Mouse (Mus musculus) stomach, postnatal 0 days (tissue): Measurements from ENCODE around the gene Tlr8. TPM values are rescaled to one million over a fixed set of nuclear protein-coding genes. Genes with fewer than 3 reads are reported as not detected.

Source experiments
- ATAC-seq: fragments of 200-750 bp; cut with Nextera tagmentation; 2 replicates; pipeline ENCODE4 v1.8.0; 2017; ENCODE audit not compliant: low FRiP score, low TSS enrichment
- DNase-seq: peaks from one replicate; pipeline ENCODE4 v3.0.0-alpha.2; 2016; ENCODE audit warnings: low spot score
- H3K27ac ChIP-seq: fragments of 300-500 bp; sonication (generic); replicated peaks from 2 replicates; pipeline ENCODE4 v1.5.1; 2014; ENCODE audit warnings: mild to moderate bottlenecking, control low read depth
- H3K27me3 ChIP-seq: fragments of 300-500 bp; sonication (generic); 2 replicates; pipeline ENCODE4 v1.6.1; 2014; ENCODE audit warnings: low read length; ENCODE audit not compliant: control insufficient read depth, insufficient read depth
- H3K36me3 ChIP-seq: fragments of 300-500 bp; sonication (generic); 2 replicates; pipeline ENCODE4 v1.6.1; 2014; ENCODE audit warnings: low read length, mixed read lengths; ENCODE audit not compliant: control insufficient read depth, insufficient read depth
- H3K4me1 ChIP-seq: fragments of 300-500 bp; sonication (generic); replicated peaks from 2 replicates; pipeline ENCODE4 v1.6.1; 2014; ENCODE audit warnings: antibody characterized with exemption; ENCODE audit not compliant: control insufficient read depth, insufficient read depth
- H3K4me2 ChIP-seq: fragments of 300-500 bp; sonication (generic); replicated peaks from 2 replicates; pipeline ENCODE4 v1.6.1; 2014; ENCODE audit warnings: low read depth, mild to moderate bottlenecking, control low read depth, moderate library complexity
- H3K4me3 ChIP-seq: fragments of 300-500 bp; sonication (generic); 2 replicates; pipeline ENCODE4 v1.5.1; 2014; ENCODE audit warnings: low read depth, low read length, control low read depth
- H3K9ac ChIP-seq: fragments of 300-500 bp; sonication (generic); 2 replicates; pipeline ENCODE4 v1.6.1; 2014; ENCODE audit warnings: mild to moderate bottlenecking, low read length, control low read depth, mixed read lengths
- H3K9me3 ChIP-seq: fragments of 300-500 bp; sonication (generic); 2 replicates; pipeline ENCODE4 v1.6.1; 2016; ENCODE audit warnings: low read length; ENCODE audit not compliant: control insufficient read depth
- CTCF ChIP-seq: IDR thresholded peaks from 2 replicates; pipeline ENCODE4 v1.5.1; 2016; ENCODE audit warnings: antibody characterized with exemption, low read depth, mild to moderate bottlenecking, moderate library complexity
- EP300 ChIP-seq: optimal IDR thresholded peaks from 2 replicates; pipeline ENCODE3; 2016; ENCODE audit warnings: antibody characterized with exemption
- WGBS: fragments of 180-500 bp; shearing (Covaris S2); extraction: QIAGEN DNeasy Blood & Tissue Kit; methylation state at CpG from one replicate; pipeline ENCODE4 v1.1.7; 2014; 5-methylcytosine and 5-hydroxymethylcytosine counted together
- polyA plus RNA-seq: library from polyadenylated mRNA; unstranded; fragments of >200 nt; fragmentation: Nextera tagmentation; extraction: Ambion mirVana; gene quantifications from 2 replicates; pipeline ENCODE4 v1.2.1, GENCODE M21; 2015

Gene Tlr8
- polyA plus RNA-seq, 1 experiment from 2014 or later: 0.58 TPM

DNA sequence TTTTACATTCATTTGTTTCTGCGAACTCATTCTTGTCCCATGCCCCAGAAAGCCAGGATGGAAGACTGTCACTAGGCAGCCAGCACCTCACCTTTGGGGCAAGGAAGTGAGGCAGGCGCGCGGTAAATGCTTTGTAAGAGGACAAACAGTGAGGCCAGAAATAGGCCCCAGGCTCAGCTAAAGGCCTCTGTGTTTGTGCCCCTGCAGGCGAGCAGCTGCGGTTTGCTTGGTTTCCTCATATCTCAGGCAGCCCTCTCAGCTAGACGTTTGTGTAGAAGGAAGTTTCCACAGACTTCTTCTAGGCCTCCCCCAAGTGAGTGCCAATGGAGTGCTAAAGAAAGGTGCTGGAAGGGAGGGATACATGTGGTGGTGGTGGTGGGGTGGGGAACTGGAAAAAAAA is 37.0 kb downstream of the Tlr8 start:
- TF ChIP-seq CTCF: no peak
- TF ChIP-seq EP300: no peak
- no peak overlapping the region for H3K4me2 ChIP-seq
- no peaks in the 10 kb centered on the region for H3K9me3 ChIP-seq
- no peak overlapping the region for H3K4me3 ChIP-seq
- H3K27ac ChIP-seq: no peak overlapping the region
- DNase-seq: peak; percentile 24
- no peaks in the 10 kb centered on the region for H3K27me3 ChIP-seq
- H3K4me1 ChIP-seq: no peaks in the 10 kb centered on the region
- no peak overlapping the region for H3K9ac ChIP-seq
- H3K36me3 ChIP-seq: no peaks in the 10 kb centered on the region
- 67% methylated on average over 7 of the region's 7 CpGs for WGBS
- ATAC-seq: no peak

DNA sequence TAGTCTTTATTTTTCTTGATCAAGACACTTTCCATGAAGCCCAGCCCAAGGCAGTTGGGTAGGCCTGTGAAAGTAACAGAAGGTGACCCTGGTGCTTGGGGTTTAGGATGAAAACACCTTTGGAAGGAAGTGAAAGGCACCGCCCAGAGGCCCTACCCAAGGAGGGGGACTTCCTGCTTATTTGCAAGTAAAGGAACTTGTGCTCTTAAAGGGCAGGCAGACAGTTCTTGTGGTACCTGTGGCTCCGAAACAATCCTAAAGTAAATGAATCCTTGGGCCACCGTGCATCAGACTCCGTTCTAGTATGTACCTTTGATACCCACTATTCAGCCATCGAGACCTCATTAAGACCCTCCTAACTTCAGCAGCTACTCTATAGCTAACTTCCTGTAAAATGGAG is 37.6 kb downstream of the Tlr8 start:
- ATAC-seq (no peak), DNase-seq (peak; percentile 18)
- Histone ChIP-seq H3K27ac (no peak overlapping the region), H3K27me3 (no peaks in the 10 kb centered on the region), H3K9me3 (no peaks in the 10 kb centered on the region), H3K4me3 (no peak overlapping the region), H3K9ac (no peak overlapping the region), H3K4me2 (no peak overlapping the region), H3K4me1 (no peaks in the 10 kb centered on the region), H3K36me3 (no peaks in the 10 kb centered on the region)
- TF ChIP-seq CTCF: no peak
- no peak for TF ChIP-seq EP300
- WGBS: 87% methylated on average over 5 of the region's 5 CpGs

DNA sequence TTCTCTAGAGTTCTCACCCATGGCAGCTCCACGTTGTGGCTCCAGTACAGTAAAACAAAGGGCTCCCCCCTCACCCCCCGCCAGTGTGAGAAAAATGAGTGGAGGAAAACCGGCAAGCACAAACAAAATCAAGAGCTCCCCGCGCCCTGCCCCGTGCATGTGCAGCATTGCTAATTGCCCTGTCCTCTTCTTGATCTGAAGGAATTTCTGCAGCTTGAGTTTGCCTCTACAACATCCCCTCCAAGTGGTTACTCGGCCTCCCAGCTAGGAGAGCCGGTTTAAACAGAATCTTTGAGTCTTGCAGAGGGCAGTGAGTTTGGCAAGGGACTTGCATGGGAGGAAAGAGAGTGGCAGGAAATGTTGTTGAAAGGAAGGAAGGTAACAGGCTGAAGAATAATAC is 51.4 kb downstream of the Tlr8 start:
- TF ChIP-seq EP300 (no peak), CTCF (peak; percentile 77)
- 13% methylated on average over 8 of the region's 8 CpGs for WGBS
- no peak overlapping the region for H3K4me3 ChIP-seq

DNA sequence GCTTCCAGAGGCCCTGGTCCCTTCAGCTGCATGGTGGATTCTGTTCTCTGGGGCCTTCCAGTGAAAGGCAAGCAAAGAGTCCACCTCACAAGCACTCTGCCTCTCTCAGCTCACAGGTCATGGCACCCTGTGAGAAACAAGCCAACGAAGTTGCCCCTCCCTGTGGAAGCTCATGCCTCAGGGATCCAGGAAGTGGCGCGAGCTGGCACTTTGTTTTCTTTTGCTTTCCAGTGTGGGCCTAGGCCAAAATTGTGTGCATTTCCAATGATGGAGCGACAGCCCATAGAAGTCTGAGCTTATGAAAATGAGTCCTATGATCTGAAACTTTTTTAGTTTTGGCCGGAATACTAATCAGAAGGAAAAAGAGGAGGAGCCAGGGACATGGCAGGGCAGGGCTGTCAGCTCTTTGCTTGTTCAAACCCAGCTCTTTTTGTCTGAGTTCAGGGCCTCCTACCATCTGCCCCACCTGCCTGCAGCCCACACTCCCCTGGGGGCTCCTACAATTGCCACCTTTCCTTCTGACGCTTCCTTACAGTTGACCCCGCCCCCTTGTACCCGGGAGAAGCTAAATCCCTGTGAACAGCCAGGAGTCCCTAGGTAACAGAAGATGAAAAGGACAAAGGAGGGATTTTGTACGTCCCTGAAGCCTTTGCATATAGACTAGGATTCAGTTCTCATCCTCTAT is 52.1 kb downstream of the Tlr8 start:
- Histone ChIP-seq H3K4me3 (no peak overlapping the region), H3K36me3 (no peaks in the 10 kb centered on the region), H3K27me3 (no peaks in the 10 kb centered on the region), H3K9me3 (no peaks in the 10 kb centered on the region), H3K4me1 (no peaks in the 10 kb centered on the region), H3K27ac (peak overlapping the region; percentile 69), H3K9ac (no peak overlapping the region), H3K4me2 (no peak overlapping the region)
- TF ChIP-seq CTCF: no peak
- no peak for TF ChIP-seq EP300
- ATAC-seq (peak; percentile 33; the same call in 1 of the 2 replicates), DNase-seq (peak; percentile 34)
- 44% methylated on average over 9 of the region's 9 CpGs for WGBS

More for the DNA sequence above, 51.4 kb downstream of the Tlr8 start:
- H3K27ac ChIP-seq: peak overlapping the region; percentile 69
- no peaks in the 10 kb centered on the region for H3K27me3 ChIP-seq
- peak; percentile 37 for DNase-seq
- peak; percentile 43; the same call in 1 of the 2 replicates for ATAC-seq
- no peaks in the 10 kb centered on the region for H3K4me1 ChIP-seq
- no peaks in the 10 kb centered on the region for H3K36me3 ChIP-seq
- H3K9ac ChIP-seq: no peak overlapping the region
- H3K4me2 ChIP-seq: peak overlapping the region; percentile 17; the same call in 1 of the 2 replicates
- H3K9me3 ChIP-seq: no peaks in the 10 kb centered on the region

DNA sequence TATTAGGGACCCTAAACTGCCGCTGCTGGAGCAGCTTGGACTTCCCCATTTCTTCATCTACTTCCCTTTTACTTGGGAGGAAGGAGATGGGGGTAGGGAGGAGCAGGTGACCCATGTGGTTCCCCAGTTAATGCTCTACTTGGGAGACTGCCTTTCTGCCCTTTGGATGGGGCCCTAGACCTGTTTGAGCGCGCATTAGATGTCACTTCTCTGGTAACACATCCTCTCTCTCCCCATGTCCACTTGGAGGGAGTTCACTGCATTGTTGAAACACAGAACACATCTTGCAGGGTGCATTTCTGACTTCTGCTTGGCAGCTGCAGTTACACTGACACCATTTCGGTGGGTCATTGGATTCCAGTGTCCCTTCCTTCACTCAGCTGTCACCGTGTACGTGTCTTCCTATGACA is 53.8 kb downstream of the Tlr8 start:
- DNase-seq: peak; percentile 26
- Histone ChIP-seq H3K4me1 (no peaks in the 10 kb centered on the region), H3K4me2 (peak overlapping the region; percentile 51), H3K9ac (0 out of 2 replicates have a peak overlapping the region, but pooled peaks have one; percentile 4), H3K36me3 (no peaks in the 10 kb centered on the region), H3K9me3 (no peaks in the 10 kb centered on the region), H3K27ac (peak overlapping the region; percentile 92), H3K4me3 (peak overlapping the region; percentile 60; the same call in 1 of the 2 replicates), H3K27me3 (no peaks in the 10 kb centered on the region)
- no peak for TF ChIP-seq EP300
- no peak for TF ChIP-seq CTCF
- 0 out of 2 replicates have a peak, but pooled peaks have one; percentile 8 for ATAC-seq
- 36% methylated on average over 6 of the region's 6 CpGs for WGBS

DNA sequence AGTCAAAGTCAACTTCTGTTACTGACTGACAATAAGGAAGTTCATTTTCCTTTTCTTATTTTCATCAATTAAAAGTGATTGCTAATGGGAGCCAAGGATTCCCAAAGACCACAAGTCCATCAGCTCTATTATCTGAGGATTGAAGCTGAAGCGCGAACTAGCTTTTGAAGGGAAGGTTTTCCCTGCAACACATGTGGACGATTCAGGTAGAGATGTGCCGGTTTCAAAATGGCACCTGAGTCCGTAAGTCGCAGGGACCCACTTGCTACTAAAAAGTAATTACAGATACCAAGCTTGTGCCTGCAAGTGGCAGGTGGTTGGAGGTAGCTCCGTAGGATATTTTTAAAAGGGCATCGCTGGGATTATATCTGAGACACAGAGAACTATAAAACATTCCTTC is 54.3 kb downstream of the Tlr8 start:
- Histone ChIP-seq H3K4me3 (peak overlapping the region; percentile 60), H3K9me3 (no peaks in the 10 kb centered on the region), H3K27ac (peak overlapping the region; percentile 92), H3K4me2 (peak overlapping the region; percentile 51), H3K36me3 (no peaks in the 10 kb centered on the region), H3K4me1 (no peaks in the 10 kb centered on the region), H3K9ac (peak overlapping the region; percentile 58; the same call in 1 of the 2 replicates), H3K27me3 (no peaks in the 10 kb centered on the region)
- TF ChIP-seq CTCF (no peak), EP300 (no peak)
- DNase-seq (no peak), ATAC-seq (no peak; the same call in 1 of the 2 replicates)
- 41% methylated on average over 8 of the region's 8 CpGs for WGBS
